Mouse (Mus musculus) liver, adult 2 months (tissue): ENCODE measurements around the gene Ankrd37.

Experiments
- CTCF ChIP-seq: fragments of 200-500 bp; IDR thresholded peaks from 2 replicates; pipeline ENCODE4 v1.5.1; 2011; ENCODE audit warnings: low read depth, low read length, control low read depth
- POLR2A ChIP-seq: fragments of 200-500 bp; IDR thresholded peaks from 2 replicates; pipeline ENCODE4 v1.6.1; 2011; ENCODE audit warnings: low read length, control low read depth; ENCODE audit not compliant: insufficient read depth; ENCODE audit errors: extremely low read depth

DNA sequence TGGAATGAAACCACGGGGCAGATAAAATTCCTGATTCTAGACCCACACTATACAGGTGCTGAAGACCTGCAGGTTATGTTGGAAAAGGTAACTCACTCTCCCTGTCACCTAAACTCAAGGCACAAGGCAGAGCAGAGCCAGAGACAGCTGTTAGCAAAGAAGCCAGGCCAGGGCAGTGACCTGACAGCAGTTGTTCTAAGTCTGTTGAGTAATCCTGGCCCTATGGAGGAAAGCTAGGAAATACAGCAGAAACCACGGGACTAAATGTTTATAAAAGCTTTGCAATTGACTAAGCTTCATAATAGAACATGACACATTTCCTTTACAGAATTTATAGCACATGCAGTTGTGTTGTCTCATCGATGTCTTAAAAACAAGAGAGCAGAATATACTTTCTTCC, 9.9 kb downstream of the Ankrd37 start:
- no peak for TF ChIP-seq POLR2A
- TF ChIP-seq CTCF, result no peak
